Mouse (Mus musculus): ENCODE data around the gene Adamts20. TPM values are rescaled to one million over a fixed set of nuclear protein-coding genes. Genes with fewer than 3 reads are reported as not detected.

Gene Adamts20
- polyA plus RNA-seq, 1 experiment from 2014 or later: 13.8 TPM

GRCm38 (mm10) chr15:94326626-94327025 lies 138.6 kb downstream of the Adamts20 start:
- Histone ChIP-seq H3K27me3 (no peaks in the 10 kb centered on the region), H3K4me2 (no peak overlapping the region), H3K4me3 (no peak overlapping the region), H3K27ac (peak overlapping the region; percentile 72), H3K9ac (no peak overlapping the region), H3K9me3 (no peaks in the 10 kb centered on the region), H3K36me3 (peaks cover 25% of the 10 kb centered on the region), H3K4me1 (peaks cover 23% of the 10 kb centered on the region)
- no peak for ATAC-seq (ENCODE audit: insufficient number of reproducible peaks, insufficient read depth, low FRiP score, low TSS enrichment, low read depth)
- WGBS: 84% methylated on average over 5 of the region's 5 CpGs

DNA sequence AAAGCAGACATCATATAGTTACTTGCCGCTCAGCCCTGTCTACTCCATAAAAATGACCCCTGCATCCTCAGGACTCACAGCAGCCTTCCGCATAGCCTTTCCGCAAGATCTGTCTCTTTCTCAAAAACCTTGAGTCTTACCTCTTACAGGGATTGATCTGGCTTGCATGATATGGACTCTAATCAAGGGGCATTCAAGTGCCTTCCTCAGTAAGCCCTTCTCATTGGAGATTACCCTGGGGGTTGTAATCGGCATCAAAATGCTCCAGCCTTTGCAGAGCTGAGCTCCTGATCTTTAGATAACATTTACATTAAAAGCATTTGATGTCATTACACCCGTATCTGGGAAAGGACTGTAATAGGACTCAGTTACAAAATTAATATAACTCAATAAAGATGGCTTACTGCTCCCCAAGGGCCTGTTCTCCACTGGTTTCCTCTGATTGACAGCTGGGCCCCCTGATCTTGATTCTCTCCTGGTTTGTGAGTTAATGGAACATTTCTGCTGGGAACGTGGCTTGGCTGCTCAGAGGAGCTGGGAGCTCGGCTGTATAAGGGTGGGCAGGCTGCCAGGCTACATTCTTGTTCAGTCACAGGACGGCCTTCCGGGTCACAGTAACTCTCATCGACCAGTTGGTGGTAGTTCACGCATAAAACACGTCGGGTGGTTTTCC lies 139.6 kb downstream of the Adamts20 start:
- H3K9me3 ChIP-seq: no peaks in the 10 kb centered on the region
- no peak overlapping the region for H3K4me3 ChIP-seq
- peak overlapping the region; percentile 72; the same call in 1 of the 2 replicates for H3K27ac ChIP-seq
- H3K4me1 ChIP-seq: peaks cover 23% of the 10 kb centered on the region
- H3K4me2 ChIP-seq: no peak overlapping the region
- no peak overlapping the region for H3K9ac ChIP-seq
- WGBS: 34% methylated on average over 13 of the region's 13 CpGs
- peak; percentile 26; the same call in 1 of the 2 replicates for ATAC-seq (ENCODE audit: insufficient number of reproducible peaks, insufficient read depth, low FRiP score, low TSS enrichment, low read depth)
- no peaks in the 10 kb centered on the region for H3K27me3 ChIP-seq
- H3K36me3 ChIP-seq: peaks cover 25% of the 10 kb centered on the region

DNA sequence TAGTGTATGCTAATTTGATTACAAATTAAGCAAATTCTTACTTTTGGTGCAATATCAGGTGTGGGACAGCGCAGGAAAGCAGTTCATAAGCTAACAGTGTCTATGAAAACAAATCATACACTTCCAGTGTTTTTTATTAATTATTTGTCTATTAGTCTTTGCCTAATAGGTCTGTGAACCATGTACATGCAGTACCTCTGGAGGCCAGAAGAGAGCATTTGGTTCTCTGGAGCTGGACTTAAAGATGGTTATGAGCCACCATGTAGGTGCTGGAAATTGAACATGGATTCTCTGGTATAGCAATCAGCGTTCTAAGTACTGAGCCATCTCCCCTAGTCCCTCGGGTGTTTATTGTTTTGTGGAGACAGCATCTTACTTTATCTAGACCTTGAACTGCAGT lies 149.0 kb downstream of the Adamts20 start:
- H3K9ac ChIP-seq: no peak overlapping the region
- no peaks in the 10 kb centered on the region for H3K4me1 ChIP-seq
- 92% methylated on average over 3 of the region's 3 CpGs for WGBS
- H3K27me3 ChIP-seq: no peaks in the 10 kb centered on the region
- no peaks in the 10 kb centered on the region for H3K36me3 ChIP-seq
- no peak overlapping the region for H3K4me2 ChIP-seq
- H3K27ac ChIP-seq: no peak overlapping the region
- ATAC-seq (ENCODE audit: insufficient number of reproducible peaks, insufficient read depth, low FRiP score, low TSS enrichment, low read depth): no peak
- no peaks in the 10 kb centered on the region for H3K9me3 ChIP-seq
- H3K4me3 ChIP-seq: no peak overlapping the region

DNA sequence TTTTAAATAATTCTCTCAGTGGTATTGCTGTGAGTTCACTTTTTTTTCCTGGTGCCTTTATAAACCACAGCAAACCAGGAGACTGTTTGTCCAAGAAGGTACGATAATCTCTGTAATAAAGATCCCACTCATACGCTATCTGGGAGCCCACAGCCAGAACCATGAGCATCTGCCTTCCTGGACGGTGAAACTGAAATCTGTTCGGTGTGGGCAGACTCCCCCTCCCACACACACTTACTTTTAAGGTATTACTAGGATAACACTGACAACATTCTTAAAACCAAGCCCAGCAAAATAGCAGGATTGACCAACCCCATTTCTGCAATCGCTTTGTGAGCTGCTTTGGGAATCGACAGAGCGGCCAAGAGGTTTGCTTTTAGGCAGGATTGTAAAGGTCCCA lies 155.5 kb downstream of the Adamts20 start:
- Histone ChIP-seq H3K36me3 (no peaks in the 10 kb centered on the region), H3K4me3 (no peak overlapping the region), H3K27me3 (no peaks in the 10 kb centered on the region), H3K9me3 (no peaks in the 10 kb centered on the region), H3K4me2 (no peak overlapping the region), H3K9ac (no peak overlapping the region), H3K27ac (no peak overlapping the region), H3K4me1 (no peaks in the 10 kb centered on the region)
- 86% methylated on average over 7 of the region's 7 CpGs for WGBS
- no peak for ATAC-seq (ENCODE audit: insufficient number of reproducible peaks, insufficient read depth, low FRiP score, low TSS enrichment, low read depth)

- WGBS: 67% methylated on average over 9 of the region's 9 CpGs
- Histone ChIP-seq H3K9me3 (no peaks in the 10 kb centered on the region), H3K9ac (no peak overlapping the region), H3K4me3 (no peak overlapping the region), H3K27me3 (no peaks in the 10 kb centered on the region), H3K4me1 (peaks cover 4% of the 10 kb centered on the region; the same call in 1 of the 2 replicates), H3K36me3 (no peaks in the 10 kb centered on the region), H3K4me2 (no peak overlapping the region), H3K27ac (no peak overlapping the region)
- ATAC-seq (ENCODE audit: insufficient number of reproducible peaks, insufficient read depth, low FRiP score, low TSS enrichment, low read depth): no peak
These were observed 157.3 kb downstream of the Adamts20 start for GRCm38 (mm10) chr15:94307888-94308287.

DNA sequence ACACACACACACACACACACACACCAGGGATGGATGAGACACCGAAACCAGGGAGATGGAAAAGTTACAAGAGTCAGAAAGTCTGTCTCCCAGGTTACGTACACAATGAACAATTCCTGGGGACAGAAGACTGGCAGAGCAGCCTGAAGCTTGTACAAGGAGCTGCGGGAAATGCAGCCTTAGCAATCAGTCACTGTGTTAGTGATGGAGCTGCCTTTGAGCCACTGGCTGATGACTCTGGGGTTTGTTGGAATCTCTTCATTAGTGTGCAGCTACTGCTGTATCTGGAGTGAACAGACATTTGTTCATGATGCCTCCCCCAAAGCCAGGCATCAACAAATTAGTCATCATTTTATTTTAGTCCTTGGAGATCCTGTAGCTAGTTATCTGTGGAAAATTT lies 162.1 kb downstream of the Adamts20 start:
- H3K27me3 ChIP-seq: no peaks in the 10 kb centered on the region
- no peak overlapping the region for H3K9ac ChIP-seq
- no peak for ATAC-seq (ENCODE audit: insufficient number of reproducible peaks, insufficient read depth, low FRiP score, low TSS enrichment, low read depth)
- no peaks in the 10 kb centered on the region for H3K36me3 ChIP-seq
- no peak overlapping the region for H3K4me2 ChIP-seq
- no peak overlapping the region for H3K4me3 ChIP-seq
- peaks cover 9% of the 10 kb centered on the region; the same call in 1 of the 2 replicates for H3K4me1 ChIP-seq
- H3K27ac ChIP-seq: peak overlapping the region; percentile 11; the same call in 1 of the 2 replicates
- WGBS: 54% methylated on average over 3 of the region's 3 CpGs
- H3K9me3 ChIP-seq: no peaks in the 10 kb centered on the region

DNA sequence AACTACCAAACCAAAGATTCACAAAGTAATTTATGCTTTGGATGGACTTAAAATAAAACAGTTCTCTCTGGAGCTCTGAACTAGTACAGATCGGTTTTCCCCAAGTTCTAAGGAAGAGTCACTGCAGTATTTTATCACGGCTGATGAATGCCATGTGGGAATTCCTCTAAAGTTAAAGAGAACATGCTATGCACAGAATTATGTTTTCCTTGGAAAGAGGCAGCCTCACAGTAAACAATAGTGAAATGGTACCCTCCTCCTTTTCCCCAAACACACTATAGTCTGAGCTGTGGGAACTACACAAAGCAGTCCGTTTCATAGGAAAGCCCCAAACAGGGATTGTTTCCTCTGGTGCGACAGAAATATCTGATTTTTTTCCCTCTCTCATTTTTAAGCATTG lies 171.1 kb downstream of the Adamts20 start:
- H3K4me3 ChIP-seq: no peak overlapping the region
- no peaks in the 10 kb centered on the region for H3K27me3 ChIP-seq
- H3K36me3 ChIP-seq: no peaks in the 10 kb centered on the region
- peak overlapping the region; percentile 60; the same call in 1 of the 2 replicates for H3K27ac ChIP-seq
- no peak for ATAC-seq (ENCODE audit: insufficient number of reproducible peaks, insufficient read depth, low FRiP score, low TSS enrichment, low read depth)
- H3K4me1 ChIP-seq: peaks cover 13% of the 10 kb centered on the region
- H3K9me3 ChIP-seq: no peaks in the 10 kb centered on the region
- H3K4me2 ChIP-seq: no peak overlapping the region
- no peak overlapping the region for H3K9ac ChIP-seq
- 22% methylated on average over 4 of the region's 4 CpGs for WGBS

GRCm38 (mm10) chr15:94288015-94288414 lies 177.2 kb downstream of the Adamts20 start:
- Histone ChIP-seq H3K27ac (no peak overlapping the region), H3K4me2 (no peak overlapping the region), H3K4me3 (no peak overlapping the region), H3K9ac (no peak overlapping the region), H3K9me3 (no peaks in the 10 kb centered on the region), H3K27me3 (no peaks in the 10 kb centered on the region), H3K36me3 (no peaks in the 10 kb centered on the region), H3K4me1 (no peaks in the 10 kb centered on the region)
- ATAC-seq (ENCODE audit: insufficient number of reproducible peaks, insufficient read depth, low FRiP score, low TSS enrichment, low read depth): no peak
- 78% methylated on average over 2 of the region's 2 CpGs for WGBS

GRCm38 (mm10) chr15:94287495-94287894 lies 177.7 kb downstream of the Adamts20 start:
- no peak overlapping the region for H3K4me2 ChIP-seq
- H3K9me3 ChIP-seq: no peaks in the 10 kb centered on the region
- H3K27ac ChIP-seq: no peak overlapping the region
- no peaks in the 10 kb centered on the region for H3K36me3 ChIP-seq
- 76% methylated on average over 3 of the region's 3 CpGs for WGBS
- no peak overlapping the region for H3K9ac ChIP-seq
- H3K4me3 ChIP-seq: no peak overlapping the region
- H3K4me1 ChIP-seq: no peaks in the 10 kb centered on the region
- no peak for ATAC-seq (ENCODE audit: insufficient number of reproducible peaks, insufficient read depth, low FRiP score, low TSS enrichment, low read depth)
- H3K27me3 ChIP-seq: no peaks in the 10 kb centered on the region

GRCm38 (mm10) chr15:94276418-94276817 lies 188.8 kb downstream of the Adamts20 start:
- Histone ChIP-seq H3K9me3 (no peaks in the 10 kb centered on the region), H3K4me2 (no peak overlapping the region), H3K27me3 (no peaks in the 10 kb centered on the region), H3K4me3 (no peak overlapping the region), H3K36me3 (no peaks in the 10 kb centered on the region), H3K9ac (no peak overlapping the region), H3K4me1 (no peaks in the 10 kb centered on the region), H3K27ac (no peak overlapping the region)
- WGBS: 42% methylated on average over 8 of the region's 8 CpGs
- no peak for ATAC-seq (ENCODE audit: insufficient number of reproducible peaks, insufficient read depth, low FRiP score, low TSS enrichment, low read depth)

GRCm38 (mm10) chr15:94265630-94266029 lies 199.6 kb downstream of the Adamts20 start:
- no peak overlapping the region for H3K4me2 ChIP-seq
- H3K9me3 ChIP-seq: no peaks in the 10 kb centered on the region
- H3K27ac ChIP-seq: no peak overlapping the region
- no peak for ATAC-seq (ENCODE audit: insufficient number of reproducible peaks, insufficient read depth, low FRiP score, low TSS enrichment, low read depth)
- no peaks in the 10 kb centered on the region for H3K27me3 ChIP-seq
- H3K4me3 ChIP-seq: no peak overlapping the region
- 26% methylated on average over 10 of the region's 10 CpGs for WGBS
- H3K4me1 ChIP-seq: peaks cover 7% of the 10 kb centered on the region
- no peaks in the 10 kb centered on the region for H3K36me3 ChIP-seq
- no peak overlapping the region for H3K9ac ChIP-seq

GRCm38 (mm10) chr15:94264497-94264879 lies 200.7 kb downstream of the Adamts20 start:
- H3K4me1 ChIP-seq: peaks cover 7% of the 10 kb centered on the region
- ATAC-seq (ENCODE audit: insufficient number of reproducible peaks, insufficient read depth, low FRiP score, low TSS enrichment, low read depth): no peak
- H3K9me3 ChIP-seq: no peaks in the 10 kb centered on the region
- no peak overlapping the region for H3K27ac ChIP-seq
- no peaks in the 10 kb centered on the region for H3K36me3 ChIP-seq
- WGBS: 79% methylated on average over 6 of the region's 6 CpGs
- H3K4me2 ChIP-seq: no peak overlapping the region
- H3K4me3 ChIP-seq: no peak overlapping the region
- H3K9ac ChIP-seq: no peak overlapping the region
- H3K27me3 ChIP-seq: no peaks in the 10 kb centered on the region

Measured in embryonic facial prominence, embryonic 13.5 days (tissue).